Mouse (Mus musculus): ENCODE data around the gene Acads.
"Not testable (repeated sequence)": the region's sequence is repeated elsewhere in the genome, so short reads cannot be mapped to it uniquely, and the experiment has no call there.

Acads gene

DNA sequence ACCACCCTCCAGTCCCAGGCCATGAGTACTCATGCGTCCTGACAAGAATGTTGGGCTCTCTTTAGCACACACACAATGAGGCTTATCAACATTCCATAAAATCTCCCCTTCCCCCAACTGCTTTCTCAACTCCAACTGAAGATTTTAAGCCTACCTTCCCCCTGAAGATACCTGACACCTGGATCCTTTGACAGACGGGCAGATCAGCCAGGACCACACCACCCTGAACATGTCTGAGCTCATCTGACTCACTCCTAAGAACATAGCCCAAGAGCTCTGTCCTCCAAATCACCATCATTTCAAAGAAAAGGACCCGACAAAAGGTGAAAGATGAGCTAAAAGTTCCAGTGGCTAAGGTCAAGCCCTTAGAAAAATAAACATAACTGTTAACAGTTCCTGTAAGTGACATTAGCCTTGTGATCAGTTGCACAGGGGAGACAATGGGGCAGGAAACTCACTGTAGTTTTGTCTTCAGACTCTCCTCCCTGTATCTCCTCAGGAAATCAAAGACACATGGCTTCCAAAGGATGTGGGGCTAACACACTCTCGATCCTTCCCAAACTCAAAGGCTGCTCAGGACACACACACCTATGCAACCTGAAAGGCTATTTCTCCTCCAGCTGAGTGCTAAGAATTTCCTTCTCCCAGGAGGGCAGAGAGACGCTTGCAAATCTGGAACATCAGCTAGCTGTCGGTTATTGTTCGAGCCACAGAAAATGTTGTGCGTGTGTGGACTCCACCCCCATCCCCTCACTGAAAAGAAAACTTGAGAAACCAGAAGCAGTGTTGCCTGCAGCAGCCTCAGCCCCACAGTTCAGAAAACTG is 33.2 kb upstream of the Acads start:
- in situ Hi-C loops (cut with MboI; ENCODE audit: low pct_unique_long_range_greater_than_20kb in 1 of 2, low sequenced_read_pairs in 2 of 2, unreplicated experiment in 1 of 2): no loop called here

DNA sequence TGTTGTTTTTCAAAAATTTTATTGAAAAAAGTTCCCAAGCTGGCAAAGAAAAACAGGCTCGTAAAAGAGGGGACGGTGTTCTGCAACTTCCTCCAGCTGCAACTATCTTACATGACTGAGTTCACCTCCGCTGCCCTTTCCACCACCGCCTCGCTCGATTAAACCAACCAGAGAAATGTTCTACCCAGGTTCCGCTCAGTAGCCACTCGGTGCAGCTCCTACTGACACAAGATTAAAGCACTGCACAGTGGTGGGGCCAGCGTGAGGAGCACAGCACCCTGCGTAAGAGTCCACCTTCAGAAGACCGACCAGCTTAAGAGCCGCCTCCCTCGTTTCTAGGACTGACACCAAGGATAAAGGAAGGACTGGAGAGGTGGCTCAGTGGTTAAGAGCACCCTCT is 32.3 kb upstream of the Acads start:
- in situ Hi-C loops (cut with MboI; ENCODE audit: low pct_unique_long_range_greater_than_20kb in 1 of 2, low sequenced_read_pairs in 2 of 2, unreplicated experiment in 1 of 2): no loop called here

DNA sequence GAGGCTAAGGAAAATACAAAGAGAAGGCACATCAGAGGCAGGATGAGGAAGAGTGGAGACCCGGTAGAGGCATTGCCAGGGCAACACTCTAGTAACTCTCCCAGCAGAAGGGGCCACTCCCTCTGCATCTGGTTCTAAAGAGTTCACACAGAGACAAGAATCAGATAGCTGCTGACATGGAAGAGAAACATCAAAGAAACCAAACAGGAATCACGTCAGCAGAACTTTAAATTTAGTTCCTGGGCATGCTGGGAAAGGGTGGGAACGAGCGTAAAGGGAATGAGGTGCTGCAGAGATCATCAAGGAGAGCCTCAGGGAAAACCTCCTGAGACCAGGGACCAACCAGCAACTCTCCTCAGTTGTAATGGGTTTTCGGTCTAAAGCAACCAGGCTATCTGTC is 31.8 kb upstream of the Acads start:
- in situ Hi-C loops (cut with MboI; ENCODE audit: low pct_unique_long_range_greater_than_20kb in 1 of 2, low sequenced_read_pairs in 2 of 2, unreplicated experiment in 1 of 2): no loop called here

DNA sequence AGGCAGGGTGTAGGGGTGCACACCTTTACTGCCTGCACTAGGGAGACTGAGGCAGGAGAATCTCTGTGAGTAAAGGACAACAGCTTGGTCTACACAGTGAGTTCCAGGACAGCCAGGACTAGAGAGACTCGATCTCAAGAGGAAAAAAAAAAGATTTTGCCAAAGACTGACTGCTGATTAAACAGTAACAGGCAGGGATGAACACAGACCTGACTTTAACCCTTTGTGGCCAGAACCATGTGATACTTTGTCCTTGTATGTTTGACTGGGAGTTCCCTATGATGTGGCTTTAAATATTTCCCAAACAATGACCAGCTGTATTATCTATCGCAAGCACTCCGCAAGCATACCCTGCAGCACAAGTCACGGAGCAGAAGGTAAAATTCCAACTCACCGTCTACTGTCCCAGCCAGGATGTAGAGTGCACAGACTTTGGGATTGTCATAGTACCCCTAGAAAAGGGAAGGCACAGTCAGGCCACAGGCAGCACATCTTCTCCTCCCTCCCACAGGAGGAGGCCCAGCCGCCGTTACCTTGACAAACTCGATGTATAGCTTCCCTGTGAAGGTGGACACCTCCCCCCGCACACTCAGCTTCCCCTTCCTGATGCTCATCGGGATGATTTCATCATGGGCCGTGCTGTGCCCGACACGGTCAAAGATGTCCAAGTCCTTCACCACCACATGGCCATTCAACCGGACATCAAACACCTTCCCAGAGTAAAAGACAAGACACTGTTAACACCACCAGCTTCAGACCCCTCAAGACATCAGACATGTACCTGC is 30.7 kb upstream of the Acads start:
- in situ Hi-C loops (cut with MboI; ENCODE audit: low pct_unique_long_range_greater_than_20kb in 1 of 2, low sequenced_read_pairs in 2 of 2, unreplicated experiment in 1 of 2): no loop called here

DNA sequence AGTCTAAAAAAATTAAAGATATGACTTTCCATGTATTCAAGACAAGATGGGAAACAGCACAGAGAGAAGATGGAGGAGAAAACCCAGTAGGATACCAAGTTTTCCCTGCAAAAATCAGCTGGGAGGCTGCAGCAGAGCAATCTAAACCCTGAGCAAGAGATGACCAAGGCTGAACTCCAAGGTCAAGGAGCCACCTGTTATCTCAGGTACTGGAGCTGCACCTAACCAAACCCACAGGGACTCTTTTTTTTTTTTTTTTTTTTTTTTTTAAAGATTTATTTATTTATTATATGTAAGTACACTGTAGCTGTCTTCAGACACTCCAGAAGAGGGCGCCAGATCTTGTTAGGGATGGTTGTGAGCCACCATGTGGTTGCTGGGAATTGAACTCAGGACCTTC is 29.7 kb upstream of the Acads start:
- in situ Hi-C loops (cut with MboI; ENCODE audit: low pct_unique_long_range_greater_than_20kb in 1 of 2, low sequenced_read_pairs in 2 of 2, unreplicated experiment in 1 of 2): not testable (repeated sequence)

DNA sequence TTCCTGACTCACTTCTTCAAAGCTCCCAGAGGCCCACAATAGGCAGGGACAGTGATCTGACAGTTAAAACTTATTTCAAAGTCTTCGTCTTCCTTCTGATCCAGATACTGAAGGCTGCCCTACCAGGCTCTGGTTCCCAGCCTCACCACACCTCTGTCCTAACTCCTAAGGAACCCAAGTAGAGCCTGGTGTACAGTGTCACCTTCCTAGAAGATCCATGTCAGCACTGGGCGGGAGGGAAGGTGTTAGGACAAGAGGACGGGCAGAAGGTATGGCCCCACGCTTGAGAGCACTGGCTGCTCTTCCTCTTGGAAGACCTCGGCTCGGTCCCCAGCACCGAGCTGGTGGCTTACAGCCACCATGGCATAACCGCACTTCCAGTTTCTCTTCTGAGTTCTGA is 29.2 kb upstream of the Acads start:
- in situ Hi-C loops (cut with MboI; ENCODE audit: low pct_unique_long_range_greater_than_20kb in 1 of 2, low sequenced_read_pairs in 2 of 2, unreplicated experiment in 1 of 2): no loop called here

DNA sequence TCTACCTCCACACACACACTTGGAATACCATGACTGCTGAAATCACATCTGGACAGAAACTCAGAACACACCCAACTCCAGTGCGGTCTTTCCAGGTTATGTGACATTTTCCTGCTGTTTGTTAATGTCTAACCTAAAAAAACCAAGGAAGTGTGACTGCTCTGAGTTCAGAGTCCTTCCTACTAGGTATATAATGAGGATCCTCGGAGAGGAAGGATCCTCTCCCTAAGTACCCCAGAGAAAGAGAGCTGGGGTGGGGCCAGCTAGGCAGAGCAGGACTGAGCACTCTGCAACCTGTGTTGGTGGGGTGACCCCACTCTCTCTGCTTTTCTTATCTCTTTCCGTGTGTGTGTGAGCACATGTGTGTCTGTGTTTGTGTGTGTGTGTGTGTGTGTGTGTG is 28.2 kb upstream of the Acads start:
- in situ Hi-C loops (cut with MboI; ENCODE audit: low pct_unique_long_range_greater_than_20kb in 1 of 2, low sequenced_read_pairs in 2 of 2, unreplicated experiment in 1 of 2): no loop called here

DNA sequence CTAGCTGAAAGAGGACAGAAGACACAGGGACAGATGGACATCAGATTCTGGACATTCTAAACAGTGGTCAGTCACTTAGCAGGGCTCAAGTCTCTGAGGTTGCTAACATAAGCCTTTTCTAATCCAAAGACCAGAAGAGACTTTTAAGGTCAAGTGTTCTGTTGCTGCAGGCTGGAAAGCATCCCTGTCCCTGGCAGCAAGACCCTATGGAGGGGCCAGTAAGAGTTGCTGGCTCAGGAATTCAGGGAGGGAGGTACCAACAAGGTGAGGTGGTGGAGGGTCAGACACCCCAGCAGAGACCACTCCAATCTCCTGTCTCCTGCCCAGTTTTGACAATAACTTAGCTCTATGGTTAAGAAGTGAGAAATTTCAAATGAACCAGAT is 27.6 kb upstream of the Acads start:
- in situ Hi-C loops (cut with MboI; ENCODE audit: low pct_unique_long_range_greater_than_20kb in 1 of 2, low sequenced_read_pairs in 2 of 2, unreplicated experiment in 1 of 2): no loop called here

DNA sequence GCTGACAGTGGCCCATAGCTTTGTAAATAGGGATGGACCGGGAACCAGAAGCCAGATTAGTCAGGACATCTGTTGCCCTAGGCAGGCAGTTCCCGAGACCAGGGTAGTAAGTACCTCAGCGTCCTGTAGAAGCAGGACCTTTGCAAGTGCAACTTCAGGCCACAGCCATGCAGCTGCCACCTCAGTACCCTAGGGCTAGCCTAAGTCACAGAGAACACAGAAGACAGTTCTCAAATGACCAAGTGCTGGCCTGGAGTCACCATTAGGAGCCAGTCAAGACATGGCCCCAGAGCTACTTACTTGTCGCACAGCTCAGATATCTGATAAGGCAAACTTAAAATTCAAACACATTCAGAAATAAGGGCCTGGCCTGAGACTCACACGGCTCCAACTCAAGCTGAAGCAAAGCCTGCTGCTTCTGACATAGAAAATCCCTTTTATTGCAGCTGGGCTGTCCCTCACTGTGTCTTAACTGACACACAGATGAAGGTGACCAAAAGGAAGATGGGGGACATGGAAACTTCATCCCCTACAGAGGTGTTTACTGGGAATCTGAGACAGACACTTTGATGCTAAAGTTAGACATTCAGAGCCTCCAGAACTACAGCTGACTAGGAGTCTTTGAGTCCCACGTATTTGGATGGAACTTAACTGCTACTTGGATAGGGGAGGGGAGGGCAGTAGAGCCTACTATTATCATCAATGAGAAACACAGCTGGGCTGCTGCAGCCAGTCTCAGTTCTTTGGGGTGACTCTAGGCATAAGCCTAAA is 27.0 kb upstream of the Acads start:
- in situ Hi-C loops (cut with MboI; ENCODE audit: low pct_unique_long_range_greater_than_20kb in 1 of 2, low sequenced_read_pairs in 2 of 2, unreplicated experiment in 1 of 2): no loop called here

DNA sequence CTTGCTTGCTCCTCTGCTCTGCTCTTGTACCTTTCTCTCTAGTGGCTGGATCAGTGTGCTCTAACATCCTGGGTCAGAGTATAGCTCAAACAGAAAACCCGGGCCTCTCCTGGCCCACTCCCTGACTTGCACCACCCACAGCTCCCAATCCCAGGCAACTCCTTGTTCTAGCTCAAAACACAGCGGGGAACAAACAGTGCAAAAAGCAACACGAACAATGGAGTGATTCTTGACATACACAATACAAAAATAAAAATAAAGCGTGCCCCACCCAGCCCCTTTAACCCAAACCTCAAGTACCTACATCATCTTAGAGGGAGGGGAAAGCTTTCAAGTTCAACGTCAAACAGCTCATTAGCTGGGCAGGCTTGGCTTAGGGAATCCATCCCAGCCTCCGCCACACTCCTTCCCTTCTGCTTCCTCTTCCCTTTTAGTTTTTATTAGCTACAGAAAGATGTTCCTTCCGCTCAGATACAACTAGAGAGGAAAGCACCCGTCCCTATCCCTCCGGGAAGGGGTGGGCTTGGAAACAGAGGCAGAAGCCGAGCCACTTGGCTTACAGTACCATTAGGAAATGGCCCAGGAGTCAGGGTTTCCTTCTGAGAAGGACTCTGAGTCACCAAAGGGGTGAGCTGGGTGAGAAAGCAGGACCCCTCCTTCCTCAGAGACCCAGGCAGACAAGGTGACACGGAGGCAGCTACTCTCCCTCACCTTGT is 26.3 kb upstream of the Acads start:
- in situ Hi-C loops (cut with MboI; ENCODE audit: low pct_unique_long_range_greater_than_20kb in 1 of 2, low sequenced_read_pairs in 2 of 2, unreplicated experiment in 1 of 2): no loop called here

DNA sequence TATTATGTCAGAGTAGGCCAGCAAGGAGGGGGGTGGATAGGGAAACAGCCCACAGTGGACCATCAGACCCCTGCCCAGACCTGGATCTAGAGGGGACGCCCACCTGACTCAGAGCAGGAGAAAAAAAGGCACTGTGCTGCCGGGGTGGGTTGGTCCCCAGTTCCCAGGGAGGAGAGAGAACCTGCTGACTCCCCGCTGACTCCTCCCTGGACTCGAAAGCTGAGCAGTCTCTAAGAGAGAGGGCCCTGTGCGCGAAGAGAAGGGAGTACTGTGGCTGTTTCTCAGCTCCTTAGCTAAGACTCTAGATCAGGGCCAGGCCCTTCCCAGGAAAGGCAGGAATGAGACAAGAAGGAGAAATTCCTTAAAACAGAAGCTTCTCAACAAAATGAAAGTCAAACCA is 25.3 kb upstream of the Acads start:
- in situ Hi-C loops (cut with MboI; ENCODE audit: low pct_unique_long_range_greater_than_20kb in 1 of 2, low sequenced_read_pairs in 2 of 2, unreplicated experiment in 1 of 2): no loop called here

DNA sequence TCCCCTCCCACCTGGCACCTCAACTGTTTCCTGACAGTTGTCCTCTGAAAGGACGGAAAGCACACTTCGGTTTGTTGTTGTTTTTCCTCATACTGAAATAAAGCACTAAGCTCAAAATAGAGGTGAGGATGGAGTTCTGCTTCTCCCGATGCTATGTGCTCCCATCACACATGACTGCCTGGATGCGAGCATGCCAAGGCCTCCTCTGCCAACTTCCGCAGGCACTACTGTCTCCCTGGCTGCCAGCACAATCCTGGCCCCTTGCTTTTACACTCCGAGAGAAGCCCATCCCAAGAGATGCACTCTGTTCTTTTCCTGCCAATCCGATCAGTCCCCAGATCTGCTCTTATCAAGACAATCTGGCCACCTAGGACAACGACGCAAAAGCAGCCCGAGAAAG is 24.4 kb upstream of the Acads start:
- in situ Hi-C loops (cut with MboI; ENCODE audit: low pct_unique_long_range_greater_than_20kb in 1 of 2, low sequenced_read_pairs in 2 of 2, unreplicated experiment in 1 of 2): no loop called here

DNA sequence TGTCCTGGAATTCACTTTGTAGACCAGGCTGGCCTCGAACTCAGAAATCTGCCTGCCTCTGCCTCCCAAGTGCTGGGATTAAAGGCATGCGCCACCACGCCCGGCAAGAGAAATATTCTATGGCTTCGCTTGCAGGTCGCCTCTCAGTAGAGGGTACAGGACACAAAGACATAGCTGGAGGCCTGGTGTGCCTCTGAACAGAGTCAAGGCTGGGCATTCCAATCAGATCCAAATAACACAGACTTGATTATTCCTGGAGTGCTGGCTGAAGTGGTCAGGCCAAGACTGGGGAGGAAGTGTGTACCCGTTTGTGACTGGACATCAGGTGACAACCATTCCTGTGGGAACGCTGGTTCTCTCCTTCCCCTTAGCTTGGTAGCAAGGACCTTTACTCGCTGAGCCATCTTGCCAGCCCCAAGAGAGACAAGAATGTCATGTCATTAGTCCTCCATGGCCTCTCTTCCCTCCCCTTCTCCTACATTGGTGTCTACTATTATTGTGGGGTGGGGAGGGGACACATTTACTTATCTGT is 23.1 kb upstream of the Acads start:
- in situ Hi-C loops (cut with MboI; ENCODE audit: low pct_unique_long_range_greater_than_20kb in 1 of 2, low sequenced_read_pairs in 2 of 2, unreplicated experiment in 1 of 2): no loop called here

DNA sequence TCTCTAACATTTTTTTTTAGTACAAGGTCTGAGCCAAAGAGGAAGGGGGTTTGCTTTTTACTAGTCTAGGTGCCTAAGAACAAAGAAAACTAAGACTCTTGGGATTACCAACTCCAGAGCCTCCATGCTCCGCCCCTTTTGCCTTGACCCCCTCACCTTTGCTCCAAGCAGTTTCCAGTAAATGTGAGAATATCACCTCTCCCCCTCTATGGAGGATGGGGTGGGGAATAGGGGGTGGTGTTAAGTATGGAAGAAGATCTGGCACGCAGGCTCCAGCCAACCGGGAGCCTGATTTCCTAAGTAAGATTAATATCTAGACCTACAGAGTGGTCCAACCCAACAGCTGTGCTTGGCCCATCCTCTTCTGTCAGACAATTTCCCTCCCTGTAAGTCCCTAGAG is 21.6 kb upstream of the Acads start:
- in situ Hi-C loops (cut with MboI; ENCODE audit: low pct_unique_long_range_greater_than_20kb in 1 of 2, low sequenced_read_pairs in 2 of 2, unreplicated experiment in 1 of 2): no loop called here

DNA sequence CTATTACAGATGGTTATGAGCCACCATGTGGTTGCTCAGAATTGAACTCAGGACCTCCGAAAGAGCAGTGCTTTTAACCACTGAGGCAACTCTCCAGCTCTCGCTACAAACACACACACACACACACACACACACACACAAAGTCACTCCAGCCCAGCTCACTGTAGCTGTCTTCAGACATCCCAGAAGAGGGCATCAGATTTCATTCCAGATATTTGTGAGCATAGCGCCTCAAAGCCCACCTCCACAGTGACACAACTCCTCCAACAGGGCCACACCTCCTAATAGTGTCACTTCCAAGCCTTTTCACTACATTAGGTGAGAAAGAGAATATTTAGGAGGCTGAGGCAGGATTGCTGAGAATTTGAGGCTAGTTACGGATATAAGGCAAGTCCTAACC is 20.0 kb upstream of the Acads start:
- in situ Hi-C loops (cut with MboI; ENCODE audit: low pct_unique_long_range_greater_than_20kb in 1 of 2, low sequenced_read_pairs in 2 of 2, unreplicated experiment in 1 of 2): no loop called here

DNA sequence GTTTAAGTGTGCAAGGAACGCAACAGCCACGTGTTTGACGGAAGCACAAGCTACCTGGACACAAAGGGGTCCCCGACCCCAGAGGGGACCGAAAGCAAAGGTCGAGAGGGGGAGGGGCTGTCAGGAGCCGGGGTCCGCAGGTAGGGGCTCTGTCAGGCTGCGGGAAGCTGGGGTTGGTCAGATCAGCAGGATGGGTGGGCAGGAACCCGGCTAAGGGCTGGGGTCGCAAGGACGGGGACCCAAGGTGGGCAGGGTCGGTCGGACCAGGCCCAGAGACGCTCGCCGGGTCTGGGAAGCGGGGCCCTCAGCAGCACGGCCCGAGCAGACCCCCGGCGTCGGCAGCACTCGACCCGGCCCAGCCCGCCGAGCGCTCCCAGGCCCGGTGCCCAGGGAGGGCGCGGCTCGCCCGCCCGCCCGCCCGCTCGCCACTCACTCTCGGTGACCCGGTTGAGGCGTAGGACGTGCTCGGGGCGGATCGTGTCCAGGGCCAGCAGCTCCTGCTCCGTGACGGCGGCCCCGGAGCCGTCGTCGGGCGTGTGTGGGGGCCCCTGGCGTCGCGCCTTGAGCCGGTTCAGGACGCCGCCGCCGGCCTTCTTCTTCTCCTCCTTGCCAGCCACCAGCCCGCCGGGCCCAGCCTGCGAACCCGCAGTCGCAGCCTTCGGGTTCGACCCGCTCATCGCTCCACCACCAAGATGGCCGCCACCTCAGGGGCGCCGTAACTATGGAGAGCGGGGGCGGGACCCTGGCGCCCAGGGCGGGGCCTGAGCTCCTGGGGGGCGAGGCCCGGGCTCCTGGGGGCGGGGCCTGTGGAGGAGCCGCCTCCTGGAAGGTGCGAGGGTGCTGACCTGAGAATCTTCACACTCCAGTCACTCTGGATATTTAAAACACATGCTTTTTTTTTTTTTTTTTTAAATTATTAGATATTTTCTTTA is 15.4 kb upstream of the Acads start, which contains the start of gene Unc119b:
Unc119b (minus strand) TSS at position 742 of the 932 bp plus-strand sequence.
- in situ Hi-C loops (cut with MboI; ENCODE audit: low pct_unique_long_range_greater_than_20kb in 1 of 2, low sequenced_read_pairs in 2 of 2, unreplicated experiment in 1 of 2): no loop called here

DNA sequence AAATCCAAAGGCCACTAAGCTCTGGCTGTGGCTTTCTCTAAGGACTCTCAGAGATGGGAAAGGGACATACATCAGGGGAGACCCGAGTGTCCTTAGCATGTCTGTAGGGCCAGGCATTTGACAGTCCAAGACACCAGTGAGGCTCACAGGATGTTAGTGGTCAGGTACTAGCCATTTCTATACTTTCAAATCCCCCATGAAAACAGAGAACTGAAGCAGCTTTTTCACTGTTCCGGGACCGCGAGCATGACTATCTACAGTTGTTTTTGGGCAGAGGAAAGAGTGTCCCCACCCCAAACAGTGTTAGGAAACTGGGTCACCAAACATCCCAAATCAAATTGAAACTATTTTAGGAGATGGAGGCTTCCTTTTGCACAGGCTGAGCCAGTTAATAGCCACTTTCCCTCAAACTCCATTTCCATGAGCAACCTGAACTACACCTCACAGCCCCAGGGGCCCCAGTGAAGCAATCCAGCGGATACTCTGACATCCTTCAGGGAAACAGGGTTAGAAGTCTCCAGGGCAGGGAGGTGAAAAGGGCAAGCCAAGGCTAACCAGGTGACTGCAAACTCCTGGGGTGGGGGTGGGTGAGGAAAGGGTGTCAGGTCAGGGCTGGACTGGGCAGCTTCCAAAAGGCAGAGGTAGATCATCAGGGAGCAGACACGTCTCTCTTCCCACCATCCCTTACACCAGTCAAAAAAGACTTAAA is 14.4 kb upstream of the Acads start:
- in situ Hi-C loops (cut with MboI; ENCODE audit: low pct_unique_long_range_greater_than_20kb in 1 of 2, low sequenced_read_pairs in 2 of 2, unreplicated experiment in 1 of 2): no loop called here
